Mouse (Mus musculus): ENCODE measurements around the gene Kcnip3. TPM values are rescaled to one million over a fixed set of nuclear protein-coding genes. Genes with fewer than 3 reads are reported as not detected.

Gene Kcnip3
- polyA plus RNA-seq, 1 experiment = 110 TPM

- Histone ChIP-seq H3K4me1 (ENCODE audit: control insufficient read depth, insufficient read depth, low read length) (peaks cover 2% of the 10 kb centered on the region; the same call in 1 of the 2 replicates), H3K27ac (ENCODE audit: insufficient read depth, low read length) (no peak overlapping the region), H3K4me3 (ENCODE audit: insufficient read depth, low read length) (no peak overlapping the region)
- TF ChIP-seq CTCF (IDR thresholded peaks at IDR 0.05; ENCODE audit: extremely low read depth, insufficient read depth, low read length) (peak; percentile 83), POLR2A (IDR thresholded peaks at IDR 0.05; ENCODE audit: extremely low read depth, insufficient read depth, low read length) (no peak)
These were observed 68.1 kb downstream of the Kcnip3 start for GRCm38 (mm10) chr2:127453764-127454163.

GRCm38 (mm10) chr2:127453141-127453540 lies 68.8 kb downstream of the Kcnip3 start:
- H3K4me1 ChIP-seq (ENCODE audit: control insufficient read depth, insufficient read depth, low read length) = peaks cover 2% of the 10 kb centered on the region; the same call in 1 of the 2 replicates
- no peak overlapping the region for H3K27ac ChIP-seq (ENCODE audit: insufficient read depth, low read length)
- no peak overlapping the region for H3K4me3 ChIP-seq (ENCODE audit: insufficient read depth, low read length)
- TF ChIP-seq CTCF (IDR thresholded peaks at IDR 0.05; ENCODE audit: extremely low read depth, insufficient read depth, low read length) (no peak), POLR2A (IDR thresholded peaks at IDR 0.05; ENCODE audit: extremely low read depth, insufficient read depth, low read length) (no peak)

- no peak overlapping the region for H3K27ac ChIP-seq (ENCODE audit: insufficient read depth, low read length)
- TF ChIP-seq POLR2A (IDR thresholded peaks at IDR 0.05; ENCODE audit: extremely low read depth, insufficient read depth, low read length) (no peak), CTCF (IDR thresholded peaks at IDR 0.05; ENCODE audit: extremely low read depth, insufficient read depth, low read length) (no peak)
These were observed 70.1 kb downstream of the Kcnip3 start for GRCm38 (mm10) chr2:127451748-127452147.

GRCm38 (mm10) chr2:127449691-127450090 lies 72.2 kb downstream of the Kcnip3 start:
- no peak for TF ChIP-seq POLR2A (IDR thresholded peaks at IDR 0.05; ENCODE audit: extremely low read depth, insufficient read depth, low read length)
- Histone ChIP-seq H3K4me3 (ENCODE audit: insufficient read depth, low read length) (no peak overlapping the region), H3K4me1 (ENCODE audit: control insufficient read depth, insufficient read depth, low read length) (no peaks in the 10 kb centered on the region; the same call in 1 of the 2 replicates), H3K27ac (ENCODE audit: insufficient read depth, low read length) (no peak overlapping the region)

More at GRCm38 (mm10) chr2:127451748-127452147, 70.1 kb downstream of the Kcnip3 start:
- peaks cover 2% of the 10 kb centered on the region; the same call in 1 of the 2 replicates for H3K4me1 ChIP-seq (ENCODE audit: control insufficient read depth, insufficient read depth, low read length)
- no peak overlapping the region for H3K4me3 ChIP-seq (ENCODE audit: insufficient read depth, low read length)

GRCm38 (mm10) chr2:127446847-127447246 lies 75.0 kb downstream of the Kcnip3 start:
- H3K27ac ChIP-seq (ENCODE audit: insufficient read depth, low read length) = no peak overlapping the region
- H3K4me3 ChIP-seq (ENCODE audit: insufficient read depth, low read length) = no peak overlapping the region
- peaks cover 3% of the 10 kb centered on the region for H3K4me1 ChIP-seq (ENCODE audit: control insufficient read depth, insufficient read depth, low read length)
- TF ChIP-seq CTCF (IDR thresholded peaks at IDR 0.05; ENCODE audit: extremely low read depth, insufficient read depth, low read length) = no peak
- no peak for TF ChIP-seq POLR2A (IDR thresholded peaks at IDR 0.05; ENCODE audit: extremely low read depth, insufficient read depth, low read length)

GRCm38 (mm10) chr2:127444055-127444789 lies 77.7 kb downstream of the Kcnip3 start, which contains the start of gene Fahd2a:
Gene Fahd2a (minus strand): TSS chr2:127444565.
- peaks cover 3% of the 10 kb centered on the region for H3K4me1 ChIP-seq (ENCODE audit: control insufficient read depth, insufficient read depth, low read length)
- H3K27ac ChIP-seq (ENCODE audit: insufficient read depth, low read length) = no peak within 1 kb of the TSS
- TF ChIP-seq POLR2A (IDR thresholded peaks at IDR 0.05; ENCODE audit: extremely low read depth, insufficient read depth, low read length) (peak; percentile 84; the same call in 1 of the 2 replicates), CTCF (IDR thresholded peaks at IDR 0.05; ENCODE audit: extremely low read depth, insufficient read depth, low read length) (no peak)
- H3K4me3 ChIP-seq (ENCODE audit: insufficient read depth, low read length) = peak within 1 kb of the TSS; percentile 52

GRCm38 (mm10) chr2:127437697-127438096 lies 84.2 kb downstream of the Kcnip3 start:
- H3K27ac ChIP-seq (ENCODE audit: insufficient read depth, low read length) = no peak overlapping the region
- H3K4me3 ChIP-seq (ENCODE audit: insufficient read depth, low read length) = no peak overlapping the region
- TF ChIP-seq CTCF (IDR thresholded peaks at IDR 0.05; ENCODE audit: extremely low read depth, insufficient read depth, low read length) (no peak), POLR2A (IDR thresholded peaks at IDR 0.05; ENCODE audit: extremely low read depth, insufficient read depth, low read length) (no peak)
- no peaks in the 10 kb centered on the region for H3K4me1 ChIP-seq (ENCODE audit: control insufficient read depth, insufficient read depth, low read length)

- Histone ChIP-seq H3K4me3 (ENCODE audit: insufficient read depth, low read length) (no peak overlapping the region), H3K4me1 (ENCODE audit: control insufficient read depth, insufficient read depth, low read length) (no peaks in the 10 kb centered on the region), H3K27ac (ENCODE audit: insufficient read depth, low read length) (no peak overlapping the region)
- TF ChIP-seq CTCF (IDR thresholded peaks at IDR 0.05; ENCODE audit: extremely low read depth, insufficient read depth, low read length) (no peak), POLR2A (IDR thresholded peaks at IDR 0.05; ENCODE audit: extremely low read depth, insufficient read depth, low read length) (no peak)
These were observed 86.3 kb downstream of the Kcnip3 start for GRCm38 (mm10) chr2:127435554-127435953.

GRCm38 (mm10) chr2:127435135-127435534 lies 86.8 kb downstream of the Kcnip3 start:
- no peak overlapping the region for H3K27ac ChIP-seq (ENCODE audit: insufficient read depth, low read length)
- no peak overlapping the region for H3K4me3 ChIP-seq (ENCODE audit: insufficient read depth, low read length)
- TF ChIP-seq CTCF (IDR thresholded peaks at IDR 0.05; ENCODE audit: extremely low read depth, insufficient read depth, low read length) (peak; percentile 43), POLR2A (IDR thresholded peaks at IDR 0.05; ENCODE audit: extremely low read depth, insufficient read depth, low read length) (no peak)
- H3K4me1 ChIP-seq (ENCODE audit: control insufficient read depth, insufficient read depth, low read length) = no peaks in the 10 kb centered on the region

All from cortical plate, adult 2 months (tissue).